In genomic region chr11:21658985-21659384, GRCm38 (mm10) we compare ENCODE assay signal across 8 mouse cellular contexts.
DNase-seq lines count a peak whose midpoint lies in the region; ATAC-seq and TF ChIP-seq lines count a peak whose summit lies in the region.

No protein-coding gene starts in this region.

- H3K9me3 ChIP-seq in heart, postnatal 0 days (replicated peaks; ENCODE audit: control insufficient read depth, low read length): no peaks in the 10 kb centered on the region
- no peaks in the 10 kb centered on the region for H3K9me3 ChIP-seq in intestine, embryonic 16.5 days (ENCODE audit: control insufficient read depth, low read length)

- no peak for TF ChIP-seq EP300 in heart, postnatal 0 days (IDR thresholded peaks at IDR 0.05; ENCODE audit: low read depth)

- H3K27me3 ChIP-seq in heart, postnatal 0 days (ENCODE audit: control insufficient read depth, insufficient read depth, low read length): no peaks in the 10 kb centered on the region
- H3K27me3 ChIP-seq in thymus, adult 2 months (ENCODE audit: control insufficient read depth, insufficient read depth, low read length): no peaks in the 10 kb centered on the region
- no peaks in the 10 kb centered on the region for H3K27me3 ChIP-seq in intestine, embryonic 16.5 days (replicated peaks; ENCODE audit: control insufficient read depth, insufficient read depth, low read length)

- no peak for TF ChIP-seq POLR2A in thymus, adult 2 months (IDR thresholded peaks at IDR 0.05; ENCODE audit: control insufficient read depth, extremely low read depth, insufficient read depth, low read length, poor library complexity)

- WGBS in heart, postnatal 0 days: 59% methylated on average over 3 of the region's 3 CpGs
- WGBS in thymus, adult 2 months: 84% methylated on average over 3 of the region's 3 CpGs
- WGBS in intestine, embryonic 16.5 days: 67% methylated on average over 3 of the region's 3 CpGs

- H3K9ac ChIP-seq in heart, postnatal 0 days (replicated peaks; ENCODE audit: low read depth, low read length): no peak overlapping the region
- H3K9ac ChIP-seq in intestine, embryonic 16.5 days (ENCODE audit: low read depth, low read length): no peak overlapping the region

- ATAC-seq in heart, postnatal 0 days (ENCODE audit: insufficient read depth, low read depth): no peak
- ATAC-seq in megakaryocyte progenitor cell, adult 5-6 weeks (replicated peaks; ENCODE audit: poor library complexity): peak; percentile 46; the same call in 1 of the 2 replicates
- no peak for ATAC-seq in intestine, embryonic 16.5 days
- no peak for ATAC-seq in monocyte, adult 5-6 weeks (replicated peaks; ENCODE audit: insufficient number of reproducible peaks, low FRiP score, low TSS enrichment, poor library complexity, severe bottlenecking)

- no peak overlapping the region for H3K4me3 ChIP-seq in heart, postnatal 0 days (ENCODE audit: low read depth, low read length)
- no peak overlapping the region for H3K4me3 ChIP-seq in thymus, adult 2 months (ENCODE audit: control insufficient read depth, insufficient read depth, low read length)
- no peak overlapping the region for H3K4me3 ChIP-seq in intestine, embryonic 16.5 days (ENCODE audit: low read length)

- no peak overlapping the region for H3K4me2 ChIP-seq in heart, postnatal 0 days (ENCODE audit: low read depth, low read length)
- H3K4me2 ChIP-seq in intestine, embryonic 16.5 days (ENCODE audit: low read depth, low read length): no peak overlapping the region

- no peak overlapping the region for H3K27ac ChIP-seq in heart, postnatal 0 days (ENCODE audit: low read depth)
- no peak overlapping the region for H3K27ac ChIP-seq in thymus, adult 2 months (ENCODE audit: control insufficient read depth, insufficient read depth, low read length)
- H3K27ac ChIP-seq in intestine, embryonic 16.5 days (ENCODE audit: low read length): no peak overlapping the region

- no peaks in the 10 kb centered on the region for H3K36me3 ChIP-seq in heart, postnatal 0 days (replicated peaks; ENCODE audit: control insufficient read depth, insufficient read depth, low read length)
- no peaks in the 10 kb centered on the region for H3K36me3 ChIP-seq in thymus, adult 2 months (ENCODE audit: control insufficient read depth, insufficient read depth, low read length)
- no peaks in the 10 kb centered on the region for H3K36me3 ChIP-seq in intestine, embryonic 16.5 days (ENCODE audit: control insufficient read depth, insufficient read depth, low read length)

- TF ChIP-seq CTCF in heart, postnatal 0 days (IDR thresholded peaks at IDR 0.05; ENCODE audit: low read depth): peak; percentile 55
- TF ChIP-seq CTCF in thymus, adult 2 months (IDR thresholded peaks at IDR 0.05; ENCODE audit: borderline replicate concordance, control insufficient read depth, extremely low read depth, insufficient read depth, low read length, poor library complexity): no peak

- peak; percentile 39 for DNase-seq in heart, postnatal 0 days (ENCODE audit: low spot score)
- no peak for DNase-seq in heart, adult 11 months
- peak; percentile 10 for DNase-seq in thymus, postnatal 0 days (ENCODE audit: low spot score)
- no peak for DNase-seq in thymus, adult 2 months
- DNase-seq in embryo, embryonic 10.5 days (ENCODE audit: low spot score): peak; percentile 69

- H3K4me1 ChIP-seq in heart, postnatal 0 days (ENCODE audit: control insufficient read depth, insufficient read depth): no peaks in the 10 kb centered on the region
- H3K4me1 ChIP-seq in thymus, adult 2 months (replicated peaks; ENCODE audit: control insufficient read depth, insufficient read depth, low read length): no peaks in the 10 kb centered on the region
- H3K4me1 ChIP-seq in intestine, embryonic 16.5 days (ENCODE audit: control insufficient read depth, insufficient read depth, low read length): no peaks in the 10 kb centered on the region

Comparison
In these comparisons a context has a peak if more than half of its experiments do, and no peak if none do; other contexts are left out.
1. DNase-seq: peak in heart, postnatal 0 days (single experiment), thymus, postnatal 0 days (single experiment) and embryo, embryonic 10.5 days (single experiment); none in heart, adult 11 months (single experiment) and thymus, adult 2 months (single experiment).